Mouse (Mus musculus) left cerebral cortex, postnatal 10 days (tissue): ENCODE measurements at regions not wholly inside any gene's neighbourhood (a gene's known extent, or its start where the extent isn't known, plus 50 kb on each side); places are given as distances from the start of the nearest gene placed in this dataset.

Experiments
- DNase-seq, 2 experiments: peaks; one replicate each; pipeline ENCODE4 v3.0.0; 2021 to 2022; ENCODE audit warnings: low spot score in 2 of 2, mixed read lengths in 1 of 2; ENCODE audit errors: extremely low spot score in 1 of 2
- intact Hi-C: fragments of 180-260 bp; cut with DNase I; formaldehyde crosslinking; loops from one replicate; pipeline ENCODE4 v1.15.1; 2025

DNA sequence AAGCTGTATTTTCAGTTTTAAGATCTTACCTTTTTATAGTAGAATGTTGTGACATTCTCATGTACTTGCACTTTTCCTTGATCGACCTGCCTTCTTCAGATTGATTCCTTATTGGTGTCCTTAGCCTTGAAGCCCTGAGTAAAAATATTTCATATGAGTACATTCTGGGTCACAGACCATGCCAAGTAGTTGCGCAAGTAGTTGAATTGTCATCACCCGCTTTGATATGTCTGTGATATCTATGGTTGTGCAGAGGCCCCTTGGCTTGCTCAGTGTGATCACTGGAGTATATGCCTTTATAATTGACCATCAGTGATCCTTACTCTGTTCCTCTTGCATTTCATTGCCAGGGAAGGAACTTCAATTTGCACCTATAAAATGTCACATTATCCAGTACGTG lies 131.1 kb upstream of the Reg3g start:
- DNase-seq, result no peak
- intact Hi-C loops, result no loop called here

- intact Hi-C loops, result no loop called here
- DNase-seq, result no peak
These were observed 101.4 kb upstream of the Reg3g start for GRCm38 (mm10) chr6:78570000-78570597.

DNA sequence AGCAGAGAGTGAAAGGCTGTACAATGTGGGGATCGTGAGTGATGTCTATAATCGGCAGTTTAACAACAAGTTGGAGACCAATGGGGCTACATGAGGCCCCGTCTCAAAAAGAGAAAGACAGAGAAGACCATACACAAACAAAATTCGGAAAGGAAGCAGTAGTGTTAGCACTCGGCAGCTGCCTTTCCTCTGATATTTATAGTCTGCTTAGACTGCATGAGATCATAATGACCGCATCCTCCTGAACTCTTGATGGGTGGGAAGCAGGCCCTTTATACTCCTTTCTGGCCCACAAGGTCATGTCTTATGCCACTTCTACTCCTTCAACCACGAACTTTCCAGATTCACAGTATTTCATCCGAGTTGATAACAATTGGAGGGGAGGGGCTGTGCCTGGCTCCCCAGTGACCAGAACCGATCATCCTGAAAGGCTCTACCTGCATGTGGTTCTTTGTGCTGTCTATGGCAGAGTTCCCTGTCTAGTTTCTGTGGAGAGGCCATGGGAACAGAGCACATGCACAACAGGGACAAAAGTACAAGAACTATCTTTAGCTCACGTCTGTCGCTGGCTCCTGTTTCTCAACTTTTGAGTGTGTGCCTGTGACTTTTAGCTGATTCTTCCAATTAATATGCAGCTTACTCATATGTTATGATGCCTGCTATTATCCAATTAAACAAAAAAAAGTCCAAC lies 84.5 kb upstream of the Reg3g start:
- intact Hi-C loops, result no loop called here
- no peak for DNase-seq

- intact Hi-C loops, result no loop called here
- no peak for DNase-seq
These were observed 83.7 kb upstream of the Reg3g start for GRCm38 (mm10) chr6:78552353-78552698.

DNA sequence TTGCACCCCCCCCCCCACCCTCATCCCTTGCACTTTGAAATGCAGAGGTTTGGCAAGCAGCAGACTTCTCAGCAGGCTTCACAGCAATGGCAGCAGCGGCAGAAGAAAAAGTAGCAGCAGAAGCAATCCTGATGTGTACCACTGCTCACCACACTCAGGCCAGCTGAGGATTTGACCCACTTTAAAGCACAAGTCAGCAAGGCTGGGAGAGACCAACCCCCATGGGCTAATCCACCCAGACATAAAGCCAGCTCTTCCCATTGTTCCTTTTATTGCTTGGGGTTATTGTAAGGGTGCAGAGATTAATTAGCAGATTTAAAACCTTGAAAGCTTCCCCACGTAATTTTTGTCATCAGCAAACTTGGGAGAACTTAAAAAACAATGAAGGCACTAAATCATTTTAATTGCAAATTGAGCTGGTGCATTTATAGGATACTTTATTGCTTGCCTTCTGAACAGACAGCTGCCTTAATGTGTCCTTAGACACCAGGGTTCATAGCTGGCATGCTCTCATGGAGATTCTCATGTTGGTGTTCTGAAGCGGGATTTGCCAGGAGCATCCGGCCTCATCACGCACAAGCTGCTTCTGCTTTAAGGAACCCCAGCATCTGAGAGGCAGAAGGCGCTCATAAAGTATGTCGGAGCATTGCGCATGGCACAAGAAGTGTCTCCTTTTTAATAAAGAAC lies 83.1 kb upstream of the Reg3g start:
- no peak for DNase-seq

DNA sequence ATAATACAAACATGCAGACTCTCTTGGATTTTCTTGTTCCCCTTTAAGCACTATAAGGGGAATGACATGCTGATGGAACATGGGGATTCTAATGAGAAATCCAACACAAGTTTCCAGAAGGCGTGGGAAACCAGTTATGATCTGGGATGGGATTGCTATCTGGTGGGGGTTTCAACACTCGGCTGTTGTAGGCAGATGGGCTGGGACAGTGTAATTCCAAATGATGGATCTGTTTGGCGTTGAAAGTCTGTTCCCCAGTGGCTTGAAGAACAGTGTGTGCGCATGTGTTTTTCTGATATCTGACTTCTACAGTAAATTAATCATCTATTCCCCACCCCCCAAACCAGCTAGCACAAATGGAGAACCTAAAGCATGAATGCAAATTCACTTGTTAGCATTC lies 79.8 kb upstream of the Reg3g start:
- intact Hi-C loops, result no loop called here
- DNase-seq, result no peak

More for the DNA sequence above, 83.1 kb upstream of the Reg3g start:
- intact Hi-C loops, result no loop called here

DNA sequence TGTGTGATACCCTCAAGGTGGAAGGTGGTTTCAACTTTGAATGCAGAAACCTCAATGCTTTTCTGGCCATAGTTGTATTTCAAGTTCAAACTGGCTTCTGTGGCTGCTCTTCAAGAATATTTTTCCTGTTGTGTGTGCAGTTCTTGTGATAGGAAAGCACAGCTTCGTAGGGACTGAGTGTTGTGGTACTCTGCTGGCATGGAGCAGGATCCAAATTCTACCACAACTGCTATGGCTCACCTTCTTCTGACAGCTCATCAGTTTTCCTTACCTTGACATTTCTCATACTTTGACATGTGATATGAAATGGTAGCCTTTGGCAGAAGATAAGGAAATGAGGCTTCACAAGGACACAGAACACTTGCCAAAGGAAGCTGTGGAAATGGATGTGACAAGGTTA lies 79.0 kb upstream of the Reg3g start:
- intact Hi-C loops, result no loop called here
- DNase-seq, result no peak

- intact Hi-C loops, result no loop called here
- peak; percentile 51 to 77 for DNase-seq
These were observed 75.6 kb upstream of the Reg3g start for GRCm38 (mm10) chr6:78544238-78544637.

GRCm38 (mm10) chr6:78537476-78537875 lies 68.8 kb upstream of the Reg3g start:
- intact Hi-C loops, result no loop called here
- no peak for DNase-seq

DNA sequence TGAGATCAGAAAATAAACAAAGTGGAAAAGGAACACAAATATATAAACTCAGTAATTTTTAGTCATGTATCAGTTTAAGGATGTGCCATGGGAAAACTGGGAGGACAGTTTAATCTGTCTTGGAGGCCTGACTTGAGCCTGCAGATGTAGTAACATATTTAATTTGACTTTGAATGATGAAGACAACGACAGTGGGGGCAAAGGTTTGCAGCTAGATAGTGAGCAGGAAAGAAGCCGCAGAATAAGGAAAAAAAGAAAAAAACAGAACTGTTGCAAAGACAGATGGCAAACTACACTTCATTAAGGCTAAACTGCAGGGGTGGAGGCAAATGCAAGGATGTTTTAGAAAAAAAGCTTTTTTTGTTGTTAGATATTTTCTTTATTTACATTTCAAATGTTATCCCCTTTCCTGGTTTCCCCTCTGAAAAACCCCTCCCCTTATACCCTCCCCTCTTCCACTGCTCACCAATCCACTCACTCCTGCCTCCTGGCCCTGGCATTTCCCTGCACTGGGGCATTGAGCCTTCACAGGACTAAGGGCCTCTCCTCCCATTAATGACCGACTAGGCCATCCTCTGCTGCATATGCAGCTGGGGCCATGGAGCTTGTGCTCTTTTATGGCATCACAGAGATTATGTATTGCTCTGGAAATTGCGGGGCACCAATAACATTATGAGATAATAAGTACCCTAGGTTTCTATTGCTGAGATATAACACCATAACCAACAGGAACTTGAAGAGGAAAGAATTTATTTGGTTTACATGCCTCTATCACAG lies 58.5 kb upstream of the Reg3g start:
- intact Hi-C loops, result no loop called here
- no peak for DNase-seq
